Mouse (Mus musculus) stomach, postnatal 0 days (tissue): ENCODE measurements around the gene Gm28891. TPM values are rescaled to one million over a fixed set of nuclear protein-coding genes. Genes with fewer than 3 reads are reported as not detected.
"Not testable (repeated sequence)": the region's sequence is repeated elsewhere in the genome, so short reads cannot be mapped to it uniquely, and the experiment has no call there.

Experiments
- ATAC-seq: fragments of 200-750 bp; cut with Nextera tagmentation; 2 replicates; pipeline ENCODE4 v1.8.0; 2017; ENCODE audit not compliant: low FRiP score, low TSS enrichment
- DNase-seq: peaks from one replicate; pipeline ENCODE4 v3.0.0-alpha.2; 2016; ENCODE audit warnings: low spot score
- H3K27ac ChIP-seq: fragments of 300-500 bp; sonication (generic); replicated peaks from 2 replicates; pipeline ENCODE4 v1.5.1; 2014; ENCODE audit warnings: mild to moderate bottlenecking, control low read depth
- H3K27me3 ChIP-seq: fragments of 300-500 bp; sonication (generic); 2 replicates; pipeline ENCODE4 v1.6.1; 2014; ENCODE audit warnings: low read length; ENCODE audit not compliant: control insufficient read depth, insufficient read depth
- H3K36me3 ChIP-seq: fragments of 300-500 bp; sonication (generic); 2 replicates; pipeline ENCODE4 v1.6.1; 2014; ENCODE audit warnings: low read length, mixed read lengths; ENCODE audit not compliant: control insufficient read depth, insufficient read depth
- H3K4me1 ChIP-seq: fragments of 300-500 bp; sonication (generic); replicated peaks from 2 replicates; pipeline ENCODE4 v1.6.1; 2014; ENCODE audit warnings: antibody characterized with exemption; ENCODE audit not compliant: control insufficient read depth, insufficient read depth
- H3K4me2 ChIP-seq: fragments of 300-500 bp; sonication (generic); replicated peaks from 2 replicates; pipeline ENCODE4 v1.6.1; 2014; ENCODE audit warnings: low read depth, mild to moderate bottlenecking, control low read depth, moderate library complexity
- H3K4me3 ChIP-seq: fragments of 300-500 bp; sonication (generic); 2 replicates; pipeline ENCODE4 v1.5.1; 2014; ENCODE audit warnings: low read depth, low read length, control low read depth
- H3K9ac ChIP-seq: fragments of 300-500 bp; sonication (generic); 2 replicates; pipeline ENCODE4 v1.6.1; 2014; ENCODE audit warnings: mild to moderate bottlenecking, low read length, control low read depth, mixed read lengths
- H3K9me3 ChIP-seq: fragments of 300-500 bp; sonication (generic); 2 replicates; pipeline ENCODE4 v1.6.1; 2016; ENCODE audit warnings: low read length; ENCODE audit not compliant: control insufficient read depth
- WGBS: fragments of 180-500 bp; shearing (Covaris S2); extraction: QIAGEN DNeasy Blood & Tissue Kit; methylation state at CpG from one replicate; pipeline ENCODE4 v1.1.7; 2014; 5-methylcytosine and 5-hydroxymethylcytosine counted together
- polyA plus RNA-seq: library from polyadenylated mRNA; unstranded; fragments of >200 nt; fragmentation: Nextera tagmentation; extraction: Ambion mirVana; gene quantifications from 2 replicates; pipeline ENCODE4 v1.2.1, GENCODE M21; 2015

The Gm28891 gene
- not detected in 2 replicates for polyA plus RNA-seq

- H3K27me3 ChIP-seq, H3K27ac ChIP-seq, H3K4me1 ChIP-seq, H3K9me3 ChIP-seq, H3K4me2 ChIP-seq, H3K4me3 ChIP-seq, H3K9ac ChIP-seq, DNase-seq, ATAC-seq, H3K36me3 ChIP-seq: not testable (repeated sequence)
- 92% methylated on average over 3 of the region's 8 CpGs for WGBS
These were observed at the start of gene Gm28891 for GRCm38 (mm10) chrY:60240902-60241301. Gene Gm28891, plus strand, starts transcription at chrY:60241202.
